Mouse (Mus musculus) small intestine, adult 2 months (tissue): ENCODE data around the gene Vmn2r52.

ENCODE experiments used
- CTCF ChIP-seq: fragments of 200-500 bp; IDR thresholded peaks from 2 replicates; pipeline ENCODE4 v1.5.1; 2012; ENCODE audit warnings: low read depth, mild to moderate bottlenecking, control low read depth, inconsistent platforms, low read length, moderate library complexity, mixed read lengths; ENCODE audit not compliant: insufficient replicate concordance, insufficient read length; ENCODE audit errors: extremely low read depth
- POLR2A ChIP-seq: fragments of 200-500 bp; IDR thresholded peaks from 2 replicates; pipeline ENCODE4 v1.6.1; 2012; ENCODE audit warnings: low read depth, mild to moderate bottlenecking, control low read depth, inconsistent platforms, low read length, moderate library complexity

GRCm38 (mm10) chr7:10176473-10176872 lies at the start of gene Vmn2r52:
- TF ChIP-seq CTCF (no peak), POLR2A (no peak)
